Mouse (Mus musculus) intestine, postnatal 0 days (tissue): Measurements from ENCODE around the gene Oog2. TPM values are rescaled to one million over a fixed set of nuclear protein-coding genes. Genes with fewer than 3 reads are reported as not detected.
"Not testable (repeated sequence)": the region's sequence is repeated elsewhere in the genome, so short reads cannot be mapped to it uniquely, and the experiment has no call there.

Source experiments
- ATAC-seq: fragments of 200-750 bp; cut with Nextera tagmentation; 2 replicates; pipeline ENCODE4 v1.8.0; 2017; ENCODE audit warnings: mild to moderate bottlenecking, moderate TSS enrichment, moderate library complexity
- H3K27ac ChIP-seq: fragments of 300-500 bp; sonication (generic); 2 replicates; pipeline ENCODE4 v1.5.1; 2014; ENCODE audit warnings: mild to moderate bottlenecking, low read depth, low read length, moderate library complexity
- H3K27me3 ChIP-seq: fragments of 300-500 bp; sonication (generic); replicated peaks from 2 replicates; pipeline ENCODE4 v1.6.1; 2014; ENCODE audit warnings: low read length, mixed read lengths; ENCODE audit not compliant: control insufficient read depth, insufficient read depth
- H3K36me3 ChIP-seq: fragments of 300-500 bp; sonication (generic); 2 replicates; pipeline ENCODE4 v1.6.1; 2014; ENCODE audit warnings: mild to moderate bottlenecking, moderate library complexity; ENCODE audit not compliant: control insufficient read depth, insufficient read depth
- H3K4me1 ChIP-seq: fragments of 300-500 bp; sonication (generic); replicated peaks from 2 replicates; pipeline ENCODE4 v1.6.1; 2014; ENCODE audit warnings: antibody characterized with exemption, low read length, mixed read lengths; ENCODE audit not compliant: control insufficient read depth, insufficient read depth
- H3K4me2 ChIP-seq: fragments of 300-500 bp; sonication (generic); replicated peaks from 2 replicates; pipeline ENCODE4 v1.6.1; 2014; ENCODE audit warnings: low read depth, mild to moderate bottlenecking, moderate library complexity
- H3K4me3 ChIP-seq: fragments of 300-500 bp; sonication (generic); 2 replicates; pipeline ENCODE4 v1.5.1; 2014; ENCODE audit warnings: low read depth, low read length
- H3K9ac ChIP-seq: fragments of 300-500 bp; sonication (generic); 2 replicates; pipeline ENCODE4 v1.6.1; 2014; ENCODE audit warnings: mild to moderate bottlenecking, low read depth, low read length
- H3K9me3 ChIP-seq: fragments of 300-500 bp; sonication (generic); 2 replicates; pipeline ENCODE4 v1.6.1; 2016; ENCODE audit warnings: mixed run types; ENCODE audit not compliant: control insufficient read depth
- CTCF ChIP-seq: sonication (generic); IDR thresholded peaks from 2 replicates; pipeline ENCODE4 v1.5.1; 2016; ENCODE audit warnings: low read depth, mild to moderate bottlenecking, control low read depth, antibody characterized with exemption, moderate library complexity
- WGBS: fragments of 180-500 bp; shearing (Covaris S2); extraction: QIAGEN DNeasy Blood & Tissue Kit; methylation state at CpG from one replicate; pipeline ENCODE4 v1.1.7; 2014; 5-methylcytosine and 5-hydroxymethylcytosine counted together
- polyA plus RNA-seq: library from polyadenylated mRNA; unstranded; fragments of >200 nt; fragmentation: Nextera tagmentation; extraction: Ambion mirVana; gene quantifications from 2 replicates; pipeline ENCODE4 v1.2.1, GENCODE M21; 2015

The Oog2 gene
- polyA plus RNA-seq, result not detected in 2 replicates

DNA sequence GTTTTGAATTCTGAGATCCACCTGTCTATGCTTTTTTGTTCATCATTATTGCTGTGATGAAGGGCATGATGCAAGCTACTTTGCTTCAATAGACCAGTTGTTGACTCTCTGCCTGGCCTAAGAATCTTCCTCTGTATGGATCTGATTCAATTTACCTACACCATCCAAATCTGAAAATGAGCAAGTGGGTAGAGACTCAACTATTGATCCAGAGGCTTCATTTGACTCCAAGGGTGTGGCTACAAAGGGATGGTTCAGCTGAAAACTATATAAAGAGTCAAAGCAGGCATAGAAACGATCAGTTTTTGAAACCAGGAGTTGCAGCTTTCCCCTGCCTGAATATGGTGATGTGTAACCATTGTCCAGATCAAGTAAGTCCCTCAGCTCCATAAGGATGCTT lies at the start of gene Oog2:
Gene Oog2 (plus strand): TSS at position 301 of the 400 bp plus-strand sequence.
- Histone ChIP-seq H3K36me3 (no peaks in the 10 kb centered on the region), H3K4me3 (no peak within 1 kb of the TSS), H3K4me1 (no peaks in the 10 kb centered on the region), H3K9me3 (no peaks in the 10 kb centered on the region), H3K27ac (no peak within 1 kb of the TSS), H3K9ac (no peak within 1 kb of the TSS), H3K27me3 (no peaks in the 10 kb centered on the region), H3K4me2 (no peak within 1 kb of the TSS)
- ATAC-seq, result no peak
- TF ChIP-seq CTCF, result no peak
- WGBS, result 41% methylated on average over 1 of the region's 1 CpGs

GRCm38 (mm10) chr4:144162563-144162962 lies 28.0 kb upstream of the Oog2 start, which contains the start of gene Oog3:
TSS of gene Oog3 (minus strand) at chr4:144162663.
- H3K4me1 ChIP-seq, result no peaks in the 10 kb centered on the region
- H3K27me3 ChIP-seq, result no peaks in the 10 kb centered on the region
- WGBS, result 82% methylated on average over 1 of the region's 1 CpGs
- no peak for ATAC-seq
- no peaks in the 10 kb centered on the region for H3K9me3 ChIP-seq
- H3K4me2 ChIP-seq, result no peak within 1 kb of the TSS
- TF ChIP-seq CTCF, result no peak
- no peak within 1 kb of the TSS for H3K9ac ChIP-seq
- H3K27ac ChIP-seq, result no peak within 1 kb of the TSS
- no peak within 1 kb of the TSS for H3K4me3 ChIP-seq
- no peaks in the 10 kb centered on the region for H3K36me3 ChIP-seq

GRCm38 (mm10) chr4:144213218-144213617 lies 22.7 kb downstream of the Oog2 start, which contains the start of gene C87977:
TSS of gene C87977 (minus strand) at chr4:144213318.
- not testable (repeated sequence) for H3K4me1 ChIP-seq, H3K27me3 ChIP-seq, H3K9ac ChIP-seq, H3K27ac ChIP-seq, H3K9me3 ChIP-seq, ATAC-seq, H3K4me2 ChIP-seq, H3K4me3 ChIP-seq, H3K36me3 ChIP-seq
- 76% methylated on average over 1 of the region's 1 CpGs for WGBS

Other genes with a start within 250 kb of the Oog2 start
- gene Pramef25, start 239.7 kb upstream of the Oog2 start, polyA plus RNA-seq, result not detected in 2 replicates
- not detected in 2 replicates for gene Gm13101, start 223.8 kb upstream of the Oog2 start, polyA plus RNA-seq
- gene Pramef17, start 196.3 kb upstream of the Oog2 start, polyA plus RNA-seq, result not detected in 2 replicates
- gene Pramel4, start 131.6 kb upstream of the Oog2 start, polyA plus RNA-seq, result not detected in 2 replicates
- gene Gm13102, start 84.2 kb upstream of the Oog2 start, polyA plus RNA-seq, result not detected in 2 replicates
- not detected in 2 replicates for gene Oog3, start 28.1 kb upstream of the Oog2 start, polyA plus RNA-seq
- gene C87977, start 22.6 kb downstream of the Oog2 start, polyA plus RNA-seq, result not detected in 2 replicates
- gene Pramel5, start 89.8 kb downstream of the Oog2 start, polyA plus RNA-seq, result not detected in 2 replicates
- gene Gm13128, start 139.5 kb downstream of the Oog2 start, polyA plus RNA-seq, result not detected in 2 replicates
- gene Gm13119, start 167.2 kb downstream of the Oog2 start, polyA plus RNA-seq, result not detected in 2 replicates
- not detected in 2 replicates for gene Pramef20, start 187.2 kb downstream of the Oog2 start, polyA plus RNA-seq
- not detected in 2 replicates for gene Pramef12, start 217.7 kb downstream of the Oog2 start, polyA plus RNA-seq
- not detected in 2 replicates for gene 1700012P22Rik, start 248.1 kb downstream of the Oog2 start, polyA plus RNA-seq